Mouse (Mus musculus) embryo, embryonic 11 days (tissue): Measurements from ENCODE around the gene Rpl23a.

Experiments
- DNase-seq: peaks from one replicate; pipeline ENCODE4 v3.0.0-alpha.2; 2015

The Rpl23a gene

DNA sequence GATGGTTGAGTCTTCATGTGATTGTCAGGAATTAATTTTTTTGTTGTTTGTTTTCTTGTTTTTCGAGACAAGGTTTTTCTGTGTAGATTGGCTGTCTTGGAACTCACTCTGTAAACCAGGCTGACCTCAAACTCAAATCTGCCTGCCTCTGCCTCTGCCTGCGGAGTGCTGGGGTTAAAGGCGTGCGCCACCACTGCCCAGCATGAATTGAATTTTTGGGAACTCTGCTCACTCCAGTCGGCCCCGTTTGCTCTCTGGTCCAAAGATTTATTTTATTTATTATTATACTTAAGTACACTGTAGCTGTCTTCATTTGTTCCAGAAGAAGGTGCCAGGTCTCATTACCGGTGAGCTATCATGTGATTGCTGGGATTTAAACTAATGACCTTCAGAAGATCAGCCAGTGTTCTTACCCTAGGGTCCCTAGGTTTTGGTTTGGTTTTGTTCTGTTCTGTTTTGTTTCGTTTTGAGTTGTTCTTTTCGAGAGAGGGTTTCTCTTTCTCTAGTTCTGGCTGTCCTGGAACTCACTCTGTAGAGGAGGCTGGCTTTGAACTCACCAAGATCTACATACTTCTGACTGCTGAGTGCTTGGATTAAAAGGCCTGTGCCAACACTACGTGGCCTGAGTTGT lies 615 bp upstream of the Rpl23a start:
- DNase-seq: no peak

DNA sequence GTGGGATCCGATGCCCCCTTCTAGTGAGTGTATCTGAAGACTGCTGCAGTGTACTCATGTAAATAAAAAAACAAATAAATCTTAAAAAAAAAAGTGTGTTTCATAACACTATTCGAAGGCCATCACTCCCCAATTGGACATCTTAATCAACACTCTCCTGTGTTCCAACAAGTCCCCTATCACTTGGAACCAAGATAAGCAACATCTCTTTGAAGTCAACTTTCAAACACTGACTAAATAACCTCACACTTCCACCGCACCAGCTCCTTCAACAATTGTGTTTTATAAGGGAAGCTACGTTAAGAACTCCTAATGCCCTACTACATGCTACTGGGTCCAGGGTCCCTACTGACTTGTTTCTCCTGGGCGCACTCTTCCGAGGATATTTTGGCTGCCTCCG lies 934 bp downstream of the Rpl23a start:
- DNase-seq: no peak

DNA sequence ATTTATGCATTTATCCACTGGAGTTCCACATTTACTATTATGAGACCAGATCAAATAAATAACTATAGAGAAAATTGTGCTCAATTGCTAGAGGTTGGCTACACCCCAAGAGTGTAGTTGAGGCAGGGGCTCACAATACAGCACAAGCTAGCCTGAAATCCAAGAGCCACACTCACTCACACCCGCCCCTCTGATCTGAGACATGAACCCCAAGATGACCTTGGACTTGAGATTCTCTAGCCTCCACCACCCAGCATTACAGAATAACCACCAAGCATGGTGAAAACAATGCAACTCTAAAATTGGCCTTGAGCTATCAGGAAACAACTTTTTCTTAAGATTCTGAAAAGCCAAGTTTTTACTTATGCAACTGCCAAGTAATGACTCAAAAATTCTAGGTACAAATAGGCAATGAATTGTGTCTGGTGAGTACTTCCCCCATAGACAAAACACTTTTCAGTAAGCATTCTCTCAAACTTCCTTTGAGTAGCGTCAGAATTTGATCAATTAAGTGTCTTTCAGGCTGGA lies 1.5 kb downstream of the Rpl23a start:
- DNase-seq: no peak

DNA sequence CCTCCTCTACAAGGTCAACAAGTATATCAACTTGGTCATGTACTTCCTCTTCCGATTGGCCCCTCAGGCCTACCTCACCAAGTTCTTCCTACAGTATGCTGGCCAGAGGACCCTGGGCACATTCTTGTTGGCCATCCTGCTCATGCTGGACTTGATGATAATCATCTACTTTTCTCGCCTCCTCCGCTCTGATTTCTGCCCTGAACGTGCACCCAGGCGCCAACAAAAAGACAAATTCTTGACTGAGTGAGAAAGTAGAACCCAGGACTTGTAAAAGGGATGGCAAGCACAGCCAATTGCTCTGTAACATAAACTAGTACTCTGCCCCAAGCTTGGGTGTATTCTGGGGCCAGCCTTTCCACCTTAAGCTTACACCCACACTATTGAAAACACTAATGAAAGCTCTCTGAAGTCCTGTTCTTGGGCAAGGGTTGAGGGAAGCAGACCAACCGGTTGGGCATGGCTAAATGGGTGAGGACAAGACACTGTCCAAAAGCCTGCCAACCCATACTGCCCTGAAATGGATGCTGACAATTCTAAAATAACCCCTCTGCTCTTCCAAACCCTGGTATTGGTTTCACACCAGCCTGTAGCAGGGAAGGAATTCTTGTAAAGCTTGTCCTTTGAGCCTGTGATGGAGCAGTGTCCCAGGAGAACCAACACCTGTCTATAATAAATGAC lies 3.2 kb downstream of the Rpl23a start:
- no peak for DNase-seq

DNA sequence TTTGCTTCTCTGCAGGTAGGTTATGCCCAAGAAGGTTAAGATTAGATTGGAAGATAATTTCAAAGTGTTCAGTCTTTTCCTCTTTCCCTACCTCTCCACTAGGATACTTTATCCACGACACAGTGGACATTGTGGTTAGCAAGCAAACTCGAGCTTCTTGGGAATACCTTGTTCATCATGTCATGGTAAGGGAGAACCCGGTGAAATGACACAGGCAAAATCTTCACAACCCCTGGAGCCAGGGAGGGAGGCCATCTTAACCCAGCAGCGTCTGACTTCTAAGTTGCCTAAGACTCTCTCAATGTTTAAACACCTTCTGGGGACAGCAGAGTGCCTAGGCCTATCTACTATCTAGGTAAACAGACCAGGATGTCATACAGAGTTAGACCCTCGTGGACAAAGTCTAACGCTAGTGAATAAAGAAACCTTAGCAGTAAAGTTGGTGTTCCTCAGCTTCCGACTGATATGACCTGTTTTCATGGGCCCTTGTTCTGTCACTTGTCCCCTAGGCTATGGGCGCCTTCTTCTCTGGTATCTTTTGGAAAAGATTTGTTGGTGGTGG lies 3.9 kb downstream of the Rpl23a start:
- DNase-seq: no peak

DNA sequence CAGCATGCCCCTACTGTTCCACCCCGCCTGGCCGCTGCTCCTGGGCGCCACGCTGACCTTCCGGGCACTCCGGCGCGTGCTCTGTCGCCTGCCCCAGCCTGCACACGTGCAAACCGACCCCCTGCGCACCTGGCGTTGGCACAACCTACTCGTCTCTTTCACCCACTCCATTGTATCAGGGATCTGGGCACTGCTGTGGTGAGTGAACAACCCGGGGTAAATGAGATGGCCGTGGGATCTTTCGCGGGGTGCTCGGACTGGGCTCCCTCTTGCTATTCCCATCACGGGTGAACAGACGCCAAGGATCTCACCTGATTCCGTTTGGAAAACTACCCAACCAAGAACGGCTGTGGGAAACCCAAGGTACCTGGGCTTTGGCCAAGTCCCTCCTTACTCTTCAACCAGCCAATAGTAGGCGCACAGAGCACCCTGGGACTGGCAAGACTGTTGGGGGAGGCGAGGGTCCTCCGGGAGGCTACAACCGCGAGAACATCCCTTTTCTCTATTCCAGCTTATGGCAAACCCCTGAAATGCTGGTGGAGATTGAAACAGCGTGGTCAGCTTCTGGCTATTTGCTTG lies 4.4 kb downstream of the Rpl23a start:
- peak; percentile 68 for DNase-seq

DNA sequence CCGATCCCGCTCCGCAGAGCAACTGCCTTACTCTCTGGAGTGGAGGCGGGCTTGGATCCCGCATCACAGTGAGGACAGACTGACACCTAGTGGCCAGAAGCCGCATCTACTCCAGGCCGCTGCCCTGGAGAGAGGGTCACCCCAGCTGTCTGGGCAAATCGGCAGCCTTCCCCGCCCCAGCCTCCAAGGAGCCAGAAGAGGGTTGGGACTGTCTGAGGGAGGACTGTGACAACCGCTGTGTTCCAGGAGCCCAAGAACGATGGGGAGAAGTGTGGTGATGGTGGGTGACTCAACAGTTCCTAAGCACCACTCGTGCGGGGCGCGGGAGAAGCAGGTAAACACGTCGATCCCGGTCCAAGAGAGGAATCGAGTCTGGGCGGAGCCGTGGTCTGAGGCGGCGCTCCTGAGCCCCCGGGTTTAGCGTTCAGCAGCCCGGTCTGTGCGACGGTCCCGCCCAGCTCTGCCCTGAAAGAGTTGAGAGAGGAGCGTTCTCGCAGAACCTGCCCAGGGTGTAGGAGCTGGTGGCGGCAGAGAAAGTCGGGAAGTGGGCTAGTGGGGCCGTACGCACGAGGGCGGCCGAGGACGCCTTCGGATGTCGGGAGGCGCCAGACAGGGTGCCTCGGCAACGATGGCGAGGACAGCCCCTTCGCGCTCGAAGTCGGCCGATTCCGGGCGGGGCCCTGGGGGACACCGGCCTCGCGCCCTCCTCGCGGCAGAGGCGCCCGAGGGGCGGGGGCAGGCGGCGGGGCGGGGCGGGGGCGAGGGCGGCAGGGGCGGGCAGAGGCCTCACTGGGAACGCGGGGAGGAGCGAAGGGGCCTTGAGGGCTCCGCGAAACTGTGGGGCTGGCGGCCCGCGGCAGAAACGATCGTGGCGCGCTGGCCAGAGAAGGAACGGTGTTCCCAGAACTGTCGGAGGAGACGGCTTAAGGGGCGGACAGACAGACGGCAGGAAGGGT lies 5.2 kb downstream of the Rpl23a start:
- DNase-seq: peak; percentile 96

DNA sequence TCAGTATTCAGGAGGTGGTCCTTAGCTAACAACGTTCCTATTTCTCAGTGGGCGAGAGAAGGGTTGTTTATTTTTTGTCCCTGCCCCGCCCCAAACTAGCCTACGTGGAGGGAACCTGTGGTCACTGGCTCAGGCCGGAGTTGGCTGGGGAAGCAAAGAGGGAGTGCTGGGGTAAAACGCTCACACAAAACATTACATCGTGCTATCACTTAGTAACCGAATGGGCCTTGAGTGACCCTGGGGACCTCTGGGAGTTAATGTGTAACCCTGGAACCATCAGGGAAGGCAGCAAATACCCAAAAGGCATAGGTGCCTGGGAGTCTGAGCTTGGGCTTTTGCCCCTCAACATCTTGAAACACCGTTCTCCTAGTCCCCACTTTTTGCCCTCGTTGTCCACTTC lies 5.9 kb downstream of the Rpl23a start:
- DNase-seq: peak; percentile 54

DNA sequence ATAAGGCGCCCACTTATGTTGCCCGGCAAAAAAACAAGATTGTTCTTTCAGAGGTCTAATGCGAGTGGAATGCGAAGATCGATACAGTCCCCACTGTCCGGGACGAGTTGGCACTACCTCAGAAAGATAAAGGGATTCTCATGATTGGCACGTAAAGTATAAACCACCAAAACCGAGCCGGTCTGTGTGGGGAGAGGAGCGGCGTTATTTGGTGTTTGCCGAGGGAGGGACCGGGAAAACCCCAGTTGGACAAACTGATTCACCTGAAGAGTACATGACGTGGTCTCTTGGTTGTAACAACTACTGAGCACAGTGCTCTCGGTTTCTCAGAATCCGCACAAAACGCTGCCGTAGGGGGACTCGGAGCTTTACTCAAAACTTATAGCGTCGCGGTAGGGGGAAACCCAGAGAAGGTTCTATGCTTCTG lies 6.5 kb downstream of the Rpl23a start:
- peak; percentile 29 for DNase-seq

DNA sequence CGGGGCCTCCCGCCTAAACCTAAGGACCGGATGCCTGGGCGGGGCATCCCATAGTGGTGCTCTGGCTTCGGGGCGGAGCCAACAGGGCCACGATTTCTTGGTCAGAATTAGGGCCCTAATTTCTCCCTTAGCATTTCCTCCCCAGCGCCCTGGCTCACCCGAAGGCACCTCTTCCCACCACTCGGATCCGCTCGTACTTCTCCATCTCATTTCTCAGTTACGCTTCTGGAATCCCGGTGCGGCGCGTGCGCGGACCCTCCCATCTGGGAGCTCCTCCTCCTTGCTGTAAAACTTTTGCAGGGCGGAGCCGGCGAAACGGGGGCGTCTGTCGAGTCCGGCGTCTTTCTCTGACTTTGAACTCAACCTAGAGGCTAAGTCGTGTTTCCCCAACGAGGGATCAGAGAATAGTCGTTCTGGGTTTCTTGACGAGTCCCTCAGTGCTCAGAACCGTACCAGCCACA lies 7.0 kb downstream of the Rpl23a start, which contains the start of the genes Nek8 and Tlcd1:
TSS of gene Nek8 (minus strand) at position 274 of the 461 bp plus-strand sequence.
TSS of gene Tlcd1 (plus strand) at position 310 of the 461 bp plus-strand sequence.
- DNase-seq: peak; percentile 97

DNA sequence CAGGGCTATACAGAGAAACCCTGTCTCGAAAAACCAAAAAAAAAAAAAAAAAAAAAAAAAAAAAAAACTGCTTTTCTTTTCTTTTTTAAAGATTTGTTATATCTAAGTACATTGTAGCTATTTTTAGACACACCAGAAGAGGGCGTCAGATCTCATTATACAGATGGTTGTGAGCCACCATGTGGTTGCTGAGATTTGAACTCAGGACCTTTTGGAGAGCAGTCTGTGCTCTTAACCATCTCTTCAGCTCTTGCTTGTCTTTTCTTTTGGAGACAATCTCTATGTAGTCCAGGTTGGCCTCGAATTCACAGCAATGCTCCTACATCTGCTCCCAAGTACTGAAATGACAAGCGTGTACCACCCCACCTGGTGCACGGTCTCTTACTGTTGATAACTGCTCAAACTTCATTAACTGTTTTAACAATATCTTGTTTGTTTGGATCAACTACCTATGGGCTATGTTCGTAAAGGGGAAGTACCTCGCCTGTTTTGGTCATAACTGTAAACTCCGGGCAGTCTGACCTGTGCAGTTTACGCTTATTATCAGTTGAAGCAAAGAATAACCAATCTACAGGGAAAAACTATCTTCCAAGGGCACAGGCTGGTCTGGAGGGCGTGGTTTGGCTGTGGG lies 7.5 kb downstream of the Rpl23a start:
- DNase-seq: no peak

DNA sequence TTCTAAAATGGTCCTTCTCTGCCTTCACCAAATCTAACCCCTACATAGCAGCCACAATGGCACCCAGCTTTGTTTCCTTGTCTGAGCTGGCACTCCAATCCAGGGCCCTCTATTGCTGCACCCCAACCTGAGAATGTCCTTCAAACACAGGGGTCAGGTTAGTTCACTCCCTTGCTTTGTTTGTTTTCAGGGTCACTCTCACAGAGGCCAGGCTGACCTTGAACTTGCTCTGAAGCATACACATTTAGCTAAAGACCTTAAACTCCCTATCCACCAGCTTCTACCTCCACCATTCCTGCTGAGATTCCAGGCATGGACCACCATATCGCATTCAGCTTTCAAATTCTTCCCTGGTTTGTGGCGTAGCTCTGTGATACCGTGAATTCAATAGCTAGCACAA lies 8.9 kb downstream of the Rpl23a start:
- no peak for DNase-seq

DNA sequence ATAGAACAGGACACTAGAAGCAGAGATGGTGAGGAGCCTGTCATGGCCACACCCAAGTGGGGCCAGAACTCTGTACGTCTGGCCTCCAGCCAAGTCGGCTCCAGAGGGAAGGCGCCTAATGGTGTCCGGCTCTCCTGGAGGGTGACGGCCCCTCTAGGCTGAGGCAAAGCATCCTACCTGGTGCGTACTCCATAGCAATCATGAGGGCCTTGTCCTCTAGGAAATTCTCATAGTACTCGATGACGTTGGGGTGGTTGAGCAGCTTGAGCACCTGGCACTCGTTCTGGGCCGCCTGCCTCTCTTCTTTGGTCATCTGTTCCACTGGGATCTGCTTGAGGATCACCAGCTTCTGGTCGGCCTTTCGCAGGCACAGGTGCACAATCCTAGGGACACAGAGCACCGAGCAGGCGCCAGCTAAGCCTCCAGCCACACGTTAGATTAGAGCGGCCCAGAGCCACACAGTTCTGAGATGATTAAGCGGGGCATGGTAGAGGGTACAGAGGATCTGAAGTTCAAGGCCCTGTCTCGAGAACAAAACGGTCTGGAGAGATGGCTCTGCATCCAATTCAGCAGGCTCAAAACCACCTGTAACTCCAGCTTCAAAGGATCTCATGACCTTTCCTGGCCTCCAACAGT lies 10.5 kb downstream of the Rpl23a start:
- DNase-seq: no peak

DNA sequence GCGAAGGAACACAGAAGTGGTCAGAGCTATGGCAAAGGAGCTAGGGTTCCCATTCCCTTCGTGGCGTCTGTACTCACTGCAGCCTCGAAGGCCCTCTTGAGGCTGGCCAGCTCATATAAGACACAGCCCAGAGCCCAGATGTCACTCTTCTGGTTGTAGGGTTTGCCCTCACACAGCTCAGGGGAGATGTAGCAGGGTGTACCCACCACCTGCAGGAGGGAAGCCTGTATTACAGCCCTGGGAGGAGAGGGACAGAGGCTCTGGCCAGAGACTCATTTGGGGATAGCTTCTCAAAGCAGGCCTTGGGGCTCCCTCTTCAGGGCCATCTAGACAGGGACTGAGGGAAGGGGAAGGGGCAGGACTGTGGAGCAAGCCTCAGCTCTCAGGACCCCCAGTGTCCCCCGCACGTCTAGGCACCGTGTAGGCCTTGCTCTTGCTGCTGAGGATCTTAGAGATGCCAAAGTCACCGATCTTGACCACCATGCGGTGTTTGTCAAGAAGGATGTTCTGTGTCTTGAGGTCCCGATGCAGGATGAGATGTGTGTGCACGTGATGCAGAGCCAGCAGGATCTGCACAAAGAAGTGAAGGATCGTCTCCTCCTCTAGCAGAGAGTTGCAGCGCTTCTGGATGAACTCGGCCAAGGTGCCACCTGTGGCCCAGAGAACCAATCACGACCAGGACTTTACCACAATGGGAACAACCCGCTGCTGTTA lies 11.2 kb downstream of the Rpl23a start:
- no peak for DNase-seq

DNA sequence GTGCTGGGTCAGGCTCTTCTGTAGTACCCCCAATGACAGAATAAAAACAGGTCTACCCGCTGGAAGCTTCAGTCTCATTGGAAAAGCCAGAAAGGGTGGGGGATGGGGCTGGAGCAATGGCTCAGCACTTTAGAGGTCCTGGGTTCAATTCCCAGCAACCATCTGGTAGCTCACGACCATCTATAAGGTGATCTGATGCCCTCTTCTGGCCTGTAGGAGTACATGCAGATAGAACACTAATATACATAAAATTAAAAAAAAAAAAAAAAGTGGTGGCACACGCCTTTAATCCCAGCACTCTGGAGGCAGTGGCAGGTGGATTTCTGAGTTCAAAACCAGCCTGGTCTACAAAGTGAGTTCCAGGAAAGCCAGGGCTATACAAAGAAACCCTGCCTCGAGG lies 12.1 kb downstream of the Rpl23a start:
- DNase-seq: no peak

DNA sequence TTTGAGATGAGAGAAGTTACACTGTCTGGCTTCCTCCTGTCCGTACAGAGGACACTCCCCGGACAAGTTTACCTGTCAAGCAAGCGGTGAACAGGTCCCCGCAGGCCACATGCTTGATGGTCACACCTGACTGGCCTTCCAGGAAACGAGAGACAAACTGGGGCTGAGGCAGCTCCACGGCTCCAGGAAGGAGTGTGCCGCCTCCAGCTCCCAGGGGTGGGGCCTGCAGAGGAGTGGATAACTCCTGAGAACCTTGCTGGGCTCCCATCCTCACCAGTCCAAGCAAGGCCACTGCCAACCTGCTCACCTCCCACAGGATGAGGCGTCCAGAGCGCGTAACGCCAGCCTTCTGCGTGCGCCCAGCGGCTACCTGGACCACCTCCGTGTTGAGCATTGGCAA lies 13.1 kb downstream of the Rpl23a start:
- DNase-seq: no peak

DNA sequence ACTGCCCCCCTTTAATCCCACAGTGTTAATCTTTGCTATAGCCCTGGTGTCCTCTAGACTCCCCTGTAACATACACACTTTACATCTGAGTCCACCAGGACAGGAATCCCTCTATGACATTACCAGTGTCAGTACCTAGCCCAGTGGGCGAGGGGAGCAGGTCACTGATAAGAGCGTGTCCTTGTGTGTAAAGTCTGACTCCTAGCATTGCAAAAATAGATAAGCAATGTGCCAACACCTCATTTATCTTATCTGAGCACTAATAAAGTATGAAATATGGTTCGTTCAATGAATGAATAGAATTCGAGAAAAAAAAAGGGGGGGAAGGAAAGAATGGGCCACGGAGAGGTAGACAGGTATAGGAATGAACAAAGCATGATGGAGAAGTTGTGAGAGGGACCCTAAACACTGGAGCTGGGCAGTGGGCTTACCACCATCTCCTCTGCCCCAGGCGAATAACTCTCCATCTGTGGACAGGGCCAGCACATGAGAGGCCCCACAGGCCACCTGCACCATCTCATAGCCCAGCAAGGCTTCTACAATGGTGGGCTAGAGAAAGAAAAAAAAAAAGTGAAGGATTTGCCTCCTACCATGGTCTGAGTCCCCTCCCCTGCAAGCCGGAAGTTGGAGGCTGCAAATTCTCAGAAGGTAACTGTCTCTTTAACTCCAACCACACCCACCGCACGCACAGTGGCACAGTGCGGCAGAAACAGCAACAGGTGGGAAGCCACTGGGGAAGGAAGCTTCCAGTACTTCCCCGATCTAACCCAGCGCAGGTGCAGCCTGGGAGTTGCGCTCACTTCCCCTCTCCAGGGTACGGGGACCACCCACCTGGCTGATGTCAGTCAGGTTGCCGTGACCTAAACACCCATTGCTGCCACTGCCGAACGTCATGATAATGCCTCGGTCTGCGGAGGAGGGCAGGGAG lies 14.6 kb downstream of the Rpl23a start:
- no peak for DNase-seq

DNA sequence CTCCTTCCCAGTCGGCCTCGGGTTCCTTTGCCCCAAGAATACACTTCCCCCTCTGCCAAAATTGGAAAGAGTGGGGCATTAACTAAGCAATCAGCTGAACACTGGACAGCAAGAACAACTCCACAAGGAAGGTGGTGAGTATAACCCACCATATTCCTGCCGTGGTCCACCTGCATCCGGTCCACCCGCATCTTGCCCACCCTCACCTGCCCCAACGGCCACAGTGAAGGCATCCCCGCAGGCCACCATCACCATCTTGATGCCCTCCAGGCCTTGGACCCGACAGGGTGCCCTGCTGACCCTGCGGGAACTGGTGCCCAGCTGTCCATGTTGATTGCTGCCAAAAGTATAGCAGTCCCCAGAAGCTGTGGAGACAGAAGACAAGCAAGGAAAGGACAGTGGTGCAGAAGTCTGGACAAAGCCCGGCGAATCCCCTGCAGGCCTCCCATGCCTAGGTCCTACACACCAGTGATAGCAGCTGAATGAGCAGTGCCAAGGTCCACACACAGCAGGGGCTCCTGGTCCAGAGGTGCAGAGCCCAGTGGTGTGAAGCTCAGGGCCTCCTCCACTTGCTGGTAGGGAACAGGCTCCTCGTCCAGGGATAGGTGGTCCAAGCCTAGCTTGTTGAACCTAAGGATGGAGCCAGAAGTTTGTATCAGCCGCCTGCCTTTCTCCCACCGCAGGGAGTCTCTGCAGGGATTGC lies 16.0 kb downstream of the Rpl23a start:
- DNase-seq: no peak

DNA sequence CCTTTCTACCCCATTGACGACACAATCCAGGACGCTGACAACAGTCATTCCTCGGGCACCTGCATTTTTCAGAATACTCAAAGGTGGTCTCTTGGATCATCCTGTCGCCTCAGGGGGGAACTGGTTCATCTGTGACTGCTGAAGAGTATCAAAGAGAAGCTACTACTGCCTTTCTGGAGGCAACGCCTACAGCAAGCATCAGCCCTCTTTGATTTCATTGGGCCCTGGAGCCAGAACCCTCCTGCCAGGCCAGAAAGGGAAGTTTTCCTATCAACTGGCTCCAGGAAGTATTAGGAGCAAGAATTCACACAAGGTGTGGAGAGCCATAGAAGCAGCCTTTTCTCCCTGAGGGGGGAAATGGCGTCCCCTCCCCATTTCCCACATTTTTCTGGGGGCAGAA lies 16.7 kb downstream of the Rpl23a start:
- DNase-seq: no peak
